Mouse (Mus musculus): Measurements from ENCODE around the gene Dlgap1.

Gene Dlgap1

GRCm38 (mm10) chr17:70643211-70643610 lies 674.3 kb downstream of the Dlgap1 start:
- in situ Hi-C loops (cut with MboI; ENCODE audit: low pct_unique_long_range_greater_than_20kb in 1 of 2, low sequenced_read_pairs in 2 of 2, unreplicated experiment in 1 of 2) = no loop called here

- in situ Hi-C loops (cut with MboI; ENCODE audit: low pct_unique_long_range_greater_than_20kb in 1 of 2, low sequenced_read_pairs in 2 of 2, unreplicated experiment in 1 of 2) = no loop called here
Measured at GRCm38 (mm10) chr17:70646641-70647040, 677.8 kb downstream of the Dlgap1 start.

GRCm38 (mm10) chr17:70661382-70661781 lies 692.5 kb downstream of the Dlgap1 start:
- in situ Hi-C loops (cut with MboI; ENCODE audit: low pct_unique_long_range_greater_than_20kb in 1 of 2, low sequenced_read_pairs in 2 of 2, unreplicated experiment in 1 of 2) = no loop called here

DNA sequence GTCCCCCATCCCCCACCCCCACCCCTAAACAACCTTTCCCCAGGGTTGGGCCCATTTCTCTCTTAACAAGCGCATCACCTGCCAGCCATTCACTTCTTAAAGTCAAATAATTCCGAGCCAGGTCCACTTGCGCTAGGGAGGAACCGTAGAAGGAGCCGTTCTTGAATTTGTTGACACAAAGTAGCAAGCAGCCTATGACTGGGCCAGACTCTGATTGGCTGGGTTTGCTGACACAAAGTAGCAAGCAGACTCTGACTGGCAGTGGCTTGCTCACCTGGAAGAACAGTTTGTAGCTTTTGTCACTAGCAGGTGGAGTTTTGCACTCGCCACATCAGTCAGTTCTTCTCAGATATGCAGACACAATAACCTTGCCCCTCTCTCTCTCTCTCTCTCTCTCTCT lies 695.1 kb downstream of the Dlgap1 start:
- in situ Hi-C loops (cut with MboI; ENCODE audit: low pct_unique_long_range_greater_than_20kb in 1 of 2, low sequenced_read_pairs in 2 of 2, unreplicated experiment in 1 of 2) = no loop called here

DNA sequence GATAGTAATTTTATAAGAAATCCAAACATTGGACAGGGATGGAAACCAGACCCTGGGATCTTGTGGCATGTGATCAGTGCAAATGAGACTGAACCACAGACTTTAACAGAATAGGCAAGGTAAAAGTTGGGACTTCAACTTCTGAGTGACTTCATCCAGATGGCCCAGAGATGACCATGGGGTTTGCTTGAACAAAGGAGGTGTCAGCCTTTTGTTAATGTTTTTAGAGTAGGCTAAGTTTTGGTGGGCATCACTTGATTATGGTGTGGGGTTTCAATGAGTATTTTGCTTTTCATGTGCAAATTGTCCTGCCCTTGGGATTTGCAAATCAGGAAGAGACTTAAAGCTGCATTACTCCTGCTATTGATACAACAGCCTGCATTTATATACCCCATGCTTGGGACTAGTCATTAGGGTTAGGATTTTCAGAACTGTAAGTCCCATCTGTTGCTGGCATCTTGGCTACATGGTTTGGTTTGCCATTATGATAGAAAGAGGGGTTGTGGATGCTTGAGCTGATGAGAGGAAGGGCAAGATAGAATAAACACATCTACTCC lies 695.7 kb downstream of the Dlgap1 start:
- in situ Hi-C loops (cut with MboI; ENCODE audit: low pct_unique_long_range_greater_than_20kb in 1 of 2, low sequenced_read_pairs in 2 of 2, unreplicated experiment in 1 of 2) = no loop called here

- in situ Hi-C loops (cut with MboI; ENCODE audit: low pct_unique_long_range_greater_than_20kb in 1 of 2, low sequenced_read_pairs in 2 of 2, unreplicated experiment in 1 of 2) = no loop called here
Measured at GRCm38 (mm10) chr17:70673985-70674384, 705.1 kb downstream of the Dlgap1 start.

- in situ Hi-C loops (cut with MboI; ENCODE audit: low pct_unique_long_range_greater_than_20kb in 1 of 2, low sequenced_read_pairs in 2 of 2, unreplicated experiment in 1 of 2) = no loop called here
Measured at GRCm38 (mm10) chr17:70676522-70676921, 707.6 kb downstream of the Dlgap1 start.

DNA sequence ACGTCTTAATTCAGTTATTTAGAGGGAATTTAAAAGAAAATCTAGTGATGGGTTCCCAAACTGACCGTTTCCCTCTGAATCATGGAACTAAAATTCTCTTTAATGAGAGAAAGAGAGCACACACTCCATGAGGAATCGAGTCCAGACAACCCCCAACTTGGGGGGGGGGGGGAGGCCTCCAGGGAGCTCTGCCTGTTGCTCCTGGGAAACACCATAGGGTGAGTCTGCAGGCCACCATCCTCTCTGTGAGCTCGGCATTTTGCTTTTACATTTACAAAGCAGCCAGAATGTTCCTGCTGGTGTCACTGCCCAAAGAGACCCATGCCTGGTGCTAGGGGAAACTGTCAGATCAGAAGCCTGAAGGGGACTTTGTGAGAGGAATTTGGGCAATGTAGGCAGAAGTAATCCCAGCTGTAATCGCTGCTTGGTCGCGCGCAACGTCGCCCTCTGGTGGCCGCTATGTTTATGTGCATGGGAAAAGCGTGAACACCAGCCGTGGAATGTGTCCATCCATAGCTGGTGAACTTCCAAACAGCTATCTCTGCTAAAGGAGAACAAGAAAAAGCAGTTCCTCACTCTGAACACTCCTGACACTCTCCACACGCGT lies 714.8 kb downstream of the Dlgap1 start:
- in situ Hi-C loops (cut with MboI; ENCODE audit: low pct_unique_long_range_greater_than_20kb in 1 of 2, low sequenced_read_pairs in 2 of 2, unreplicated experiment in 1 of 2) = no loop called here

DNA sequence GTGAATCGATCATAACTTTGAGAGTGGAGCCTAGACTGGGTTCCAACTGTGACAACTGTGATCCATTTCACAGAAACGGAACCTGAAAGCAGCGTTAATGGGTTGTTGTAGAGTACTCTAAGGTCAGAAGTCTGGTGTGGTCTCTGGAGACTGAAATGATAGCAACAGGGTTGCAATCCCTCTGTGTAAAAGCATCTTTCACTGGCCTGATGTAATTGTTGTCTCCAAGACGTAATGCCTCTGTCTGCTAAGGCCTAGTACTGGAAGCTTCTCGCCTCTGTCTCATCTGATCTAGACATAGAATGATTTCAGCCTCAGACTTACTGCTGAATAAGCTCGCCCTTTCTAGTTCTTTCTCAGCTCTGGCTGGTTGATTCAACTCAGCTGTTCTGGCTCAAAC lies 721.3 kb downstream of the Dlgap1 start:
- in situ Hi-C loops (cut with MboI; ENCODE audit: low pct_unique_long_range_greater_than_20kb in 1 of 2, low sequenced_read_pairs in 2 of 2, unreplicated experiment in 1 of 2) = no loop called here

GRCm38 (mm10) chr17:70690598-70690997 lies 721.7 kb downstream of the Dlgap1 start:
- in situ Hi-C loops (cut with MboI; ENCODE audit: low pct_unique_long_range_greater_than_20kb in 1 of 2, low sequenced_read_pairs in 2 of 2, unreplicated experiment in 1 of 2) = no loop called here

- in situ Hi-C loops (cut with MboI; ENCODE audit: low pct_unique_long_range_greater_than_20kb in 1 of 2, low sequenced_read_pairs in 2 of 2, unreplicated experiment in 1 of 2) = loop anchor here in 1 of 2 experiments (10.0 kb wide), 1 partner anchor 268 kb away; no protein-coding TSS in a partner anchor
Measured at GRCm38 (mm10) chr17:70706976-70707818, 738.3 kb downstream of the Dlgap1 start.

DNA sequence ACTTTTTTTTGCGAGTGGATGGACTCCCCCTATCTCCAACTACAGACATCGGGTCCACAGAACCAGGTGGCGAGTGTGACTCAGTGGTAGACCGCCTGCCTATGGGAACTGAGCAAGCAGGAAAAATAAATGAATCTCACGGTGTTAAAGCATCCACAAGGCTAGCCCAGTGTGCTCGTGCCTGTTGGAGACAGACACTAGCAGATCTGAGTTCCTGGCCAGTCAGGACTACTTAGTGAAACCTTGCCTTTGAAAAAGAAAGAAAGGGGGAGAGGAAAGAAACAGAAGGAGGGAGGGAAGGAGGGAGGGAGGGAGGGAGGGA lies 738.9 kb downstream of the Dlgap1 start:
- in situ Hi-C loops (cut with MboI; ENCODE audit: low pct_unique_long_range_greater_than_20kb in 1 of 2, low sequenced_read_pairs in 2 of 2, unreplicated experiment in 1 of 2) = loop anchor here in 1 of 2 experiments (10.0 kb wide), 1 partner anchor 267 kb away; no protein-coding TSS in a partner anchor

DNA sequence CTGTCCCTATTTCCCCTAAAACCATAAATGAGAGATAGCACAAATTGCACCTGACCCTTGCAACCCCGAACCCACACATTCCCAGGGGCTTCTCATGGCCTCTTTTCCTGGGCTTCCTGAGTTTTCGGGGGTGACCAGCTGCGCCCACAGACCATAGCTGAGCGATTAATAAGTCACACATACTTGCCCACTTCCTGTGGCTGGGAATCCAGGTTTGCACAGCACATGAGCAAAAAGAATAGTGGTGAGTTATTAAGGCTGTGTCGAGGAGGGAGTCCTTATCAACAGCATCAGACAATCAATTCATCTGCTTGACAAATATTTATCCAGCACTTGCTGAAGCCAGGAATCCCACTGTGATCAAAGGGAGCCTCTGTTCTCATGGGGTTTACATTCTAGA lies 740.7 kb downstream of the Dlgap1 start:
- in situ Hi-C loops (cut with MboI; ENCODE audit: low pct_unique_long_range_greater_than_20kb in 1 of 2, low sequenced_read_pairs in 2 of 2, unreplicated experiment in 1 of 2) = loop anchor here in 1 of 2 experiments (10.0 kb wide), 1 partner anchor 265 kb away; no protein-coding TSS in a partner anchor

DNA sequence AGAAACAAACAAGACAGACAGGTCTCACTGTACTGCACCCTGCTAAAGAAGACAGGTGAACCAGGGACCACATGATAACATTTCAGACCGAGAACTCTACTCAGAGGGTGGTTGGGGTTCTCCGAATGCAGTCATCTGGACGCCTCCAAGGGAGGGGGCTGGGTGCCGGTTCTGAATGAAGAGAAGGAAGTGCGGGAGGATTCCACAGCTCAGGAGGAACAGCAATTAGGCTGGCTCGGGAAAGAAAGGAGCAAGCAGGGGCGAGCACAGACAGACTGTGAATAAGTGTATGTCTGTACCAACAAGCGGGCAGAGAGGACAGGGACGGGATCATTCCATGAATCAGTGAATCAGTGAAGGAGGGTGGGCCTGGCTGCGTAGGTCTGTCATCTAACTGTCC lies 744.6 kb downstream of the Dlgap1 start:
- in situ Hi-C loops (cut with MboI; ENCODE audit: low pct_unique_long_range_greater_than_20kb in 1 of 2, low sequenced_read_pairs in 2 of 2, unreplicated experiment in 1 of 2) = no loop called here

- in situ Hi-C loops (cut with MboI; ENCODE audit: low pct_unique_long_range_greater_than_20kb in 1 of 2, low sequenced_read_pairs in 2 of 2, unreplicated experiment in 1 of 2) = no loop called here
Measured at GRCm38 (mm10) chr17:70719684-70720324, 750.9 kb downstream of the Dlgap1 start.

DNA sequence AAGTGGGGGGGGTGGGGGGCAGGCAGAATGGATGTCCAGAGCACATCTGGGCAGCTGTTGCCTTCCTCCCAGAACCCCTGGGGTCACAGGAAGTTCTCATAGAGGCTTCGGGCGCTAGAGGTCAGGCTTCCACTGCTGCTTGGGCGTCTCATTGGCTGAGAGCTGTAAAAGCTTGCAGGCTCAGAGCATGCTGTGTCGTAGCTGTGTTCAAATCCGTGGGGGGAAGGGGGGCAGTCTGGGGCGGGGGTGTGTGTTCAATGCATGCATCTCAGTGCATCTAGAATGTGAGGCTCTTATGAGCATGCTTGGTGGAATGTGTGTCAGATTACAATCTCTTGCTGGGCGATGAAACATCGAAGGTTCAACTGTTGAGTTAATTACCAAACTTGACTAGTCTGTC lies 751.9 kb downstream of the Dlgap1 start:
- in situ Hi-C loops (cut with MboI; ENCODE audit: low pct_unique_long_range_greater_than_20kb in 1 of 2, low sequenced_read_pairs in 2 of 2, unreplicated experiment in 1 of 2) = no loop called here

DNA sequence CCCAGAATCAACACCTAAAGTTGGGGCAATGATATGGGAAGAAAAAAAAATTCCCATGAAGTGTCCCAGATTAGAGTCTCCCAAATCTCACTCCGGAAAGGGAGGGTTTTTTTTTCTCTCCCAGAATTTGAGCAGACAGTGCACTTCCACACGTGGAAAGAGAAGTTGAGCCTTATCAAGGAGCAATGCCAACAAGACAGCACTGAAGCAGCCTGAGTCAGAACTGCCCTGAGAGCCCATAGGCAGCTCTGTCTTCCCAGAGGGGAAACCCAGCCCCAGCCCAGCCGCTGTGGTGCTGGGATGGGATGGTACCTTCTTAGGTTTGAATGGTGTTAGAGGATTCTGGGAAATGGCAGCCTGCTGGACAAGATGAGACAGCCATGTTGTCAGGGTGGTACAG lies 753.3 kb downstream of the Dlgap1 start:
- in situ Hi-C loops (cut with MboI; ENCODE audit: low pct_unique_long_range_greater_than_20kb in 1 of 2, low sequenced_read_pairs in 2 of 2, unreplicated experiment in 1 of 2) = no loop called here

DNA sequence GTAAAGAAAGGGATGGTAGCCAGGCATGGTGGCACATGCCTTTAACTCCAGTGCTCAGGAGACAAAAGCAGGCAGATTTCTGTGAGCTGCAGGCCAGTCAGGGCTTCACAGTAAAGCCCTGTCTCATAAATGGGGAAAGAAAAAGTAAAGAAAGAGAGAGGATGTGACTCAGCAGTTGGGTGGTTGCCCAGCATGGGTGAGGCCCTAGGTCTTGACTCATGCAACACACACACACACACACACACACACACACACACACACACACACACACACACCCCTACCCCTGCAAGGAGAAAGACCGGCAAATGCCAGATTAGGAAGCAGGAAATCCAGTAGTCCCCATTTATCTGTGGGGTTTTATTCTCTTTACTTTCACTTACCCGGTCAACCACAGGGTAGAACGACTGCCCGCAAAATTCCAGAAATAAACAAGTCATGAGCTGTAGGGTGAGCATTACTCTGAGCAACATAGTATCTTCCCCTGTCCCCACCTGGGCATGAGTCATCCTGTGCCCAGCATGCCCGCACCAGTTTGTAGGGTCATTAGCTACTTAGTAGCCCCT lies 759.9 kb downstream of the Dlgap1 start:
- in situ Hi-C loops (cut with MboI; ENCODE audit: low pct_unique_long_range_greater_than_20kb in 1 of 2, low sequenced_read_pairs in 2 of 2, unreplicated experiment in 1 of 2) = no loop called here

GRCm38 (mm10) chr17:70734728-70735127 lies 765.9 kb downstream of the Dlgap1 start:
- in situ Hi-C loops (cut with MboI; ENCODE audit: low pct_unique_long_range_greater_than_20kb in 1 of 2, low sequenced_read_pairs in 2 of 2, unreplicated experiment in 1 of 2) = no loop called here
